Mouse (Mus musculus): ENCODE data around the gene Gm853.
A peak's percentile ranks its signal among the peaks of the same experiment; 100 is the strongest.

The Gm853 gene

DNA sequence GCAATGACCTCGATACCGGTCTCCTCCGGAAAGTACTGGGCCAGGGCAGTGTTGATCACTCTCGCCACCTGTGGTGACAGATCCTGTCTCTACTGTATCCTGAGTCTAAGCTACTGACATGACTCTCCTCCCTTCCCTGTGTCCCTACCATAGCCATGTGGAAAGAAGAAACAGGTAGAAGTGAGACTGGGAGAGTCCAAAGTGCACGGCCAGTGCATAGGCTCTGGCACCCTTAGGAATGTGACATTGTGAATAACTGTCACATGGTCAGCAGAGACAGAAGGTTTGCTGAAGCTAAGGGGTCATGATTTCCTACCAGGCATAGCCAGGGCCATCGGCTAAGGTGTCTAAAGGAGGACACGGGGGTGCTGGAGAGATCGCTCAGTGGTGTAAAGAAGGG, 6.8 kb downstream of the Gm853 start:
- no peak for DNase-seq (ENCODE audit: low spot score in 2 of 2)

DNA sequence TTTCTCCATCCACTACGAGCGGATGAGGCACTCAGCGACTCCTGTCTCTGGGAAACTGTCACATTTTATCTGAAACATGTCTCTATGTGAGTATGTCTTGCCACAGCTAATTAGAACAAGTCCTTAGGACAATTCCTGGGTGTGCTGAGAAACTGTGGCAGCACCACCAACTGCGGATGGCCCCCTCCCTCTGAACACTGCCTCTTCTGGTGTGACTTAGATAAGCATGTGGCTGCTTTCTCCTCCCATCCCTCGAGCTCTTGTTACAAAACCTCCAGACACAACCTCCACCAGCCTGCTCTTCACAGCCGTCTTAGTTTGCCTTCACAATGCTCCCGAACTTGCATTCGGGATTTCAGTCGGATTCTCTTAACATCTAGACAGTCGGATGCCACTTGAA, 8.3 kb downstream of the Gm853 start:
- no peak for DNase-seq (ENCODE audit: low spot score in 2 of 2)

DNA sequence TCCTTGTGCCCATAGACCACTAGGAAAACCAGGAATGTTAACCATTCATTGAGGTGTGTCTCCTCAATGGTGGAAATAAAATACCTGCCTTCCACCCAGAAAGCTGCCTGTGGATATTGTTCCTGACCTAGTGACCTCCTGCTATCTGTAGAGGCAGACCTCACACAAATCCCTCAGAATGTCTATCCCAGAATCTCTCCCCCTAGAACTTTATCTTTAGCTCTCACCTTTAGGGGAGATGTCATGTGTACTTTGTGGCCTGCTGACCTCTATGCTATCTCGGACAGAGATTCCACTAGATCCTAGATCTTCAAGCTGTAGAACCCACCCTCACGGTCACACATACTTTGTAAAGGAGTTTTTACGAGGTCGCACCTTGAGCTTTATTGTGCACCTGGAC, 9.0 kb downstream of the Gm853 start:
- DNase-seq (ENCODE audit: low spot score in 2 of 2), result no peak

DNA sequence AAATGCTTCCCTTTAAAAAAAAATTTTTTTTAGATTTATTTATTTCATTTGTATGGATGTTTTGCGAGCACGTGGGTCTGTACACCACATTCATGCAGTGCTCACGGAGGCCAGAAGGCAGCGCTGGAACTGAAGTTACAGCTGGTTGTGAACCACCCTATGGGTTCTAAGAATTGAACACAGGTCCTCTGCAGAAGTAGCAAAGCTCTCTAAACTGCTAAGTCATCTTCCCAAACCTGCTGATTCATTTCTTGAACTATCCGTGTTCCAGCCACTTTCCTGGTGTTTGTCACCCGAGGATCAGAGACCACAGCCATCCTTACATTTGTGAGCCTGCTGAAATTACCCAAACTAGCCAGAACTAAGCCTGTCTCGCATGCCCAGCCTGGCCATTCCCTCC, 9.8 kb downstream of the Gm853 start:
- DNase-seq (ENCODE audit: low spot score in 2 of 2), result no peak

DNA sequence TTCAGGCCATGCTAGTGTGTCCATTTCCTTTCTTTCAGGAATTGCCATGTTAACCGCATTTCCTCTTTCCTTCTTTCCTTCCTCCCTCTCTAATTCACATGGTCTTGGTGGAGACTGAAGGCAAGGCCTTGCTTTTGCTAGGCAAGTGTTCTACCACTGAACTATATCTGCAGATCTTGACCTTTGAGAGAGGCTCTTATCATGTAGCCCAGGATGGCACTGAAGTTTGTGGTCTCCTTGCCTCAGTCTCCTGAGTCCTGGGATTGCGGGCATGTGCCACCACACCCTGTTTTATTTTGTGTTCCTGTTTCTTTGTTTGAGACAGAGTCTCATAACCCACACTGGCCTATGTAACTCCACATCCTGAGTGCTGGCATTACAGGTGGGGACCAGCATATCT, 10.3 kb downstream of the Gm853 start:
- DNase-seq (ENCODE audit: low spot score in 2 of 2), result no peak

DNA sequence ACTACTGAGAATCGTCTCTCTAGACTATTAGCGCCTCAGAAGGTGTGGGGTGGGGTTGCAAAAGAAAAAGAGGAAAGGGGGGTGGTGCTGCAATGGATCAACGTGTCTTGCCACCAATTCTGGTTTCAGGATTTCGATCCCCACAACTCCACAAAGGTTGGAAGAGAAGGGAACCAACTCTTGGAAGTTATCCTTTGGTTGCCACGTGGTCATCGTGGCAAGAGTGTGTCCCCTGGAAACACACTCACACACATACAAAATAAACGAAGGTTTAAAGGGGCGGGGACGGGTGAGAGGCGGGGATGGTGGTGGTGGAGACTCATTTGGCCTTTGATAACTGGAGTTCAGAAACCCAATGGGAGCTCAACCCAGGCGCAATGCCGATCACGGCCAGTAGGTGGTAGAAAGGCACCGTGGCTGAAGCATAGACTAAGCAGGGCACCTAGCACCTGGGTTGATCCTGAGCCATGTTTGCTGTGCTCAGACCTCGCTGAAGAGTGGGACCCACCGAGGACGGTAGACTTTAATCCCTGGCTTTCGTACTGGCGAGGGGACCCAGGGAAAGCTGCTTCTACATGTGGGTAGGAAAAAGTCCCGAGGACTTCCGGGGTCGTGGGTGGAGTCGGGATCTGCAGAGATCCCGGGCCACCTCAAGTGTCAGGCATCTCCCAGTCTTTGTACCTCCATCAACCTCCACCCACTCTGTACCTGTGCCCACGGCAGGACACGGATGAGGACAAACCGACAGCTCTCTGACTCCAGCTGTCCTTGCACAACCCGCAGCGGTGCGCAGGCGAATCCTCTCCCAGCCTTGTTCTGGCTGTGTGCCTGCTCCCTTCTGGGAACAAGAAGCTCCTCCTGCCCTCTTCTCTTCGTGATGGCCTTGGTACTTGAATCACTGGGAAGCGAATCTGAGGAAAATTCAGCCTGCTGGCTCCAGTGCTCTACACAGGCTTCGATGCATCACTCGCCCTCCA, 23.2 kb downstream of the Gm853 start:
- peak; percentile 42 to 89 for DNase-seq (ENCODE audit: low spot score in 2 of 2)

DNA sequence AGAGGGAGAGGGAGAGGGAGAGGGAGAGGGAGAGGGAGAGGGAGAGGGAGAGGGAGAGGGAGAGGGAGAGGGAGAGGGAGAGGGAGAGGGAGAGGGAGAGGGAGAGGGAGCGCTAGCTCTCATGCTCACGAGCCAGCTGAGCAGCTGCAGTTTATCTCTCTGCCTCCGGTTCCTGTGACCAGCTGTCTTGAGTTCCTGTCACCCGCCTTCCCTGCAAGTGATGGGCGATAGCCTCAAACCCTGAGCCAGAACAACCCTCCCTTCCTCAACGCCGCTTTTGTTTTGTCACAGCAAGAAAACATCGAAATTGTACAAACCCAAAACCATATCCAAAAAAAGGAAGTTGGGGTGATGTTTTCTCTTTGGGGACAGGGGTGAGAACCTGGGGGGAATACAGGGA, 25.7 kb downstream of the Gm853 start:
- no peak for DNase-seq (ENCODE audit: low spot score in 2 of 2)

DNA sequence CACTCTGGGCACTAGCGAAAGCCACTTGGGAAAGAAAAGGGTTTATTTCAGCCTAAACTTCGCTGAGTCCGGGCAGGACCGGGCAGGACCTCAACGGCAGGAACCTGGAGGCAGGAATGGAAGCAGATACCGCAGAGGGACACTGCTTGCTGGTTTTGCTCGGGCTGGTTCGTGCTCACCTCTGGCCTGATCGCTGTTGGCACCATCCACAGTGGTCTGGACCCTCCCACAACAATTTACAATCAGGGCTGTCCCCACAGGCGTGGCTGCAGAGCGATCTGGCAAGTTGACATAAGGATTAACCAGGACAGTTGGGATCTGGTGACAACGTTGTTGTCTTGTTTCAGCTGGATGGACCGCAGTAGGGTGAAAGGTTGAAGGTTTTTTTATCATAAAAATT, 26.3 kb downstream of the Gm853 start:
- no peak for DNase-seq (ENCODE audit: low spot score in 2 of 2)

DNA sequence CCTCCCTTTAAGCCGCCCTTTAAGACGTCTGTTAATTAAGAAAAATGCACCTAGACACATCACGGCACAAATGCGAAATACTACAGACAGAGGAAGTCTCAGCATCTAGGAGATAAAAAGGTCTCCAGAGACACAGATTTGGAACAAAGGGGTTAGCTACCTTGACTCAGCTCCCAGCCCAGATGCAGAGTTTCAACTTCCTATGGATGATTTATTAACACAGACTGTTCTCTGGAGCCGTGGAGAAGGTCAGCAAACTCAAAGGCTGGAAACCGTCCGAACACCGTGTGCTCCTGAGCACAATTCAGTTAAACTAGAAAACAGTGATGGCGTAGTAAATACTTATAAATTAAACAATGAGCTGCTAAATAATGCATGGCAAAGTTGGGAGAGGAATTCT, 29.9 kb downstream of the Gm853 start:
- no peak for DNase-seq (ENCODE audit: low spot score in 2 of 2)

DNA sequence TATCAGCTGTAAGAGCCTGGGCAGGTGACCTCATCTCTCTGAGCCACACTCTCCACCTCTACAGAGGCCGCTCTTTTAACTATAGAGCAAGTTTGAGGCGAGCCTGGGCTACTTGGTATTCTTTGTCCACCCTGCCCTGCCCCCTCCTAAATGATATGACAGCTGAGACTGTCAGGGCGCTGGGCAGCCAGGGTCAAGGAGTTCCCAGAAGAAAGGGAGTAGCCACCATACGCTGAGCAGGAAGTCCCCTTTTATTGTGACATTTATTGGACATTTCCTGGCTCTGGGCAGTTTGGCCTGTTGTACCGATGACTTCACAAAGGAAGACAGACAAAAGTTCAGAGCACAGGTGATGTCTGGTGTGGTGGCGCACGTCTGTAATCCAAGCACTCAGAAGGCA, 32.6 kb downstream of the Gm853 start:
- DNase-seq (ENCODE audit: low spot score in 2 of 2), result no peak

DNA sequence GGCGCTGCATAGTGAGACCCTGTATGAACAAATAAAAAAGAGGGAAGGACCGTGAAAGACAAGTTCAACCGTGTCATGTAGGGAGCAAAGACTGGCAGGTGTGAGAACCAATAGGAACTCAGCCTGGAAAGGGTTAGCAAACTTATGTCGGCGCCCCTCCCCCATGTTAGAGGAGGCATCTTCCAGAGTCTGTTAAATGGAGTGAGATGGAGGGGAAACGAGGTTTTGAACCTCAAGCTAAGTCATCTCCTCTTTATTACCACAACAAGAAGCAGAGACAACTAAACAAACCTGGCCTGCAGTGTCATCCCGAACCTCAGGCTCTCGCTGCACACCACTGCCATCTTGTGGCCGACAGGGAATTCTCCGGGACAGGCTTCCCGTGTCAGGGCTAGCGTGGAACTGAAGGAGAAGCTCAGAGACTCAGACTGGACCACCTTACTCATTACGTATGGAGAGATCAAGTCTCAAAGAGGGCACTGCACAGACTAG, 33.3 kb downstream of the Gm853 start:
- DNase-seq (ENCODE audit: low spot score in 2 of 2), result peak; percentile 47 to 84

DNA sequence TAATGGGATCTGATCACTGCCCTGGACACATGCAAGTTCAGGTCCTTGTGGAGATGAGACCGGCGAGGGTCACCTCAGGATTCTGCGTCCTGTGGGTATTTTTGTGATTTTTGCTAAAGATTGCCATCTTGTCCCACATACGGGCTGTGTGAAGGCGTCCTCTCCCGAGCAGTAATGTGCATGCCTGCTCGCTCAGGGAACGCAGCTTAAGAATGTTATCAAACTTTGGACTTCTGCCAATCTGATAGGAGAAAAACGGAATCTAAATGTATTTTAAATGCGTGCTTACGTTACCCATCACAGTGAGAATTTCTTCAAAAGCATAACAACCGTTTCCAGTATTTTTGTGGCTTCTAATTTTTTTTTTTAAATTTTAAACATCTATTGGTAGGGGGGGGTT, 35.3 kb downstream of the Gm853 start:
- no peak for DNase-seq (ENCODE audit: low spot score in 2 of 2)

DNA sequence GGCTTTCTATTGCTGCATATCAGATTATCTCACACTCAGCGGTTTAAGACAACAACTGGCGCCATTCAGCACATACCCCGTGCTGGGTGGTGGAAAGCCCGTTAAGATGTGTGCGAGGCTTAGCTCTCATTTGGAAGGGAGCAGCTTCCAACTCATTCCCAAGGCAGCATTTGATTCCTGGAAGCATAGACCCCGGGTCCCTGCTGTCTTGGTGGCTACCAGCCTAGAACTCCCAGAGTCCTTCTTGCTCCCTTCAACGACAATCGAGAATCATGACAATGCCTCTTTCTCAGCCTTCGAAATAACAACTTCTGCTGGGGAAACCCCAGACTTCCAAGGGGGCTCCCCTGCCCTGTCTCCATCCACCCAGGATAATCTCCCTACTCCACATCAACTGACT, 35.8 kb downstream of the Gm853 start:
- DNase-seq (ENCODE audit: low spot score in 2 of 2), result no peak

DNA sequence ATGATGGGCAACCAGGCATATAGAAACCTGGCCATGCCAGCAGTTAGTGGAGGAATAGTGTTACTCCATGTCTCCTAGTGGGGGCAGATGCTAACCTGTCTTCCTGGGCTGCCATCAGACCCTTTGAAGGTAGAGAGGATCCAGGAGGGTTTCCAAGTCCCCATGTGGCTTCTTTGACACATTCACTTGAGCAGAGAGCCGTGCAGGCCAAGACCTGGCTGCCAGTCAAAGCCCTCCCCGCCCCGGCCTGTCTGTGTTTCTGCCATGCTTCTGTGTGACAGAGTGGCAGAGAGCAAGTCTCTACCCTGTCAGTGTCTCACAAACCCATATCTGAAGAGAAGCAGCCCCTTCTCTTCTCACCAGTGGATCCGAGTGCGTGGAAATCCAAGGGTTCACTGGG, 38.3 kb downstream of the Gm853 start:
- no peak for DNase-seq (ENCODE audit: low spot score in 2 of 2)

DNA sequence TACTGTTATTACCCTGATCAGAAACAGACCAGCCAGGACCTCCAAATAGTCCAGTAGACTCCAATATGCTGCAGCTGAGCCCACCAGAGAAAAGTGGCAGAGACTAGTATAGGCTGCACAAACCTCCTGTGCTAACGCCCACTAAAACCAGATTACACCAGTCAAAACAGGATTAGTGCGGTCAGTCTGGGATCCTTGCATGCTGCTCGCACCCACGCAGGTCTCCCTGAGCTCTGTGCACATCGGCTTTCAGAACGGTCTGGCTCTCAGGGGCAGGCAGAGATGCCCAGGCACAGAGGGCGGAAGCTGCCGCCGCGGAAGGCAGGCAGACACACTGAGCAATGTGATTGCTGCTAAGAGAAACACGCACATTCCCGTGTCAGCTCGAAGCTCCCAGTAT, 39.2 kb downstream of the Gm853 start:
- no peak for DNase-seq (ENCODE audit: low spot score in 2 of 2)

DNA sequence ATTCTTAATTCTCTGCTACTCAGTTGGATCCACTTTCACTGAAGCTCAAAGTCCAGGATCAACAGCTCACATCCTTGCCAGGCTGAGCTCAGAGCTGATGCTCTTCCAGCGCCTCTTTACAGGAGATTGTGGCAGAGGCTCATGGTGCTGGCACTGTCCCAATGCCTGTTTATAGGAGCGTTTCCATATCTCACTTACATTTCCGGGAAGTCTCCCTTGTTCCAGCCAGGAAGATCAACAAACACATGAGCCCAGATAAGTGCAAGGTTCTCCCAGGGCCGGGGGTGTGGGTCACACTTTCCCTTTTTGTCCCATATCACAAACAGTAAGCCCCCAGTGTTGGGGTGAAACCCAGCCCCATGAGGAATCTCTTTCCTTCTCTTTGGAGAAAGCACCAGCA, 40.3 kb downstream of the Gm853 start:
- DNase-seq (ENCODE audit: low spot score in 2 of 2), result no peak

DNA sequence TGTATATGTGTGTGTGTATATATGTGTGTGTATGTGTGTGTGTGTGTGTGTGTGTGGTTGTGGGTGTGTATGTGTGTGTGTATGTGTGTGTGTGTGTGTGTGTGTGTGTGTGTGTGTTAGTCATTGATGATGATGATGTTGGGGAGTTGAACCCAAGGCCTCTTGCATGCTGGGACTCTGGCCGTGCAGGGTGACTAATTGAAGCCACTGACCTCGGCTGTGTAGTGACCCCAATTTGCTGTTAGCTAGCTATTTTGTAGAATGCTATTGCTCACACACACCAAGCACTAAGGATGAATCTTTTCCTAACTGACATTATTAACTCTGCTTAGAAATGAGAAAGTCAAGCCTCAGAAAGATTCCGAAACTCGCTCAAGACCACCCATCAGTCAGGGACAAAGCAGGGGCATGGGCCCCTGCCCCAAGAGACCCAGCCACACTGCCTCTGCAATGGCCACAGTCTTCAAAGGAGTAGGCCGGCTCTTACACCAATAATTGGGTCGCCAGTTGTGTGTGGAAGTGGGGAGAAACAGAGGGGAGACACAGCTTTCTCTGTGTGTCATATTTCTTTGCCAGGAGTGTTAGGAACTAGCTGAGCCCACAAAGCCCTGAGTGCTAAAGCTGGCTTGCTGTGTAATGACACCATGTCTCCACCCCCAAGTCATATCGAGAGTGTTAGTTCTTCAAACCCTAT, 41.1 kb downstream of the Gm853 start:
- no peak for DNase-seq (ENCODE audit: low spot score in 2 of 2)

DNA sequence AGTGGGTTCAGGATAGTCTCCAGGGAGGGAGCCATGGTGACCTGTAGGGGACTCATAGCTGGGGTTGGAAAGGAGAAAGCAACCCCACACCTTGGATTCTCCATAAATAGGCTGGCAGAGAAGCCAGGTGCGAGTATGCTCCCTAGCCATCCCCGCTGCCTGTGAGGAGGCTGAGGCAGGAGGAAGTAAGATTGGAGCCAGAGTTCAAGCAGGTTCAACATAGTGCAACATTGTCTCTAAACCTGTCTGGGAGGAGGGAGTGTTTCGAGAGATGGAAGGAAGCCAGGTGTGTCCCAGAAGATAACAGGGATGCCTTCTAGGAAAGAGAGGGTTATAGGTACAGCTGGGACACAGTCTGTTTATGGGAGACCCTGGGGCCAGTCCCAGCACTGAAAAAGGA, 42.3 kb downstream of the Gm853 start:
- DNase-seq (ENCODE audit: low spot score in 2 of 2), result no peak

DNA sequence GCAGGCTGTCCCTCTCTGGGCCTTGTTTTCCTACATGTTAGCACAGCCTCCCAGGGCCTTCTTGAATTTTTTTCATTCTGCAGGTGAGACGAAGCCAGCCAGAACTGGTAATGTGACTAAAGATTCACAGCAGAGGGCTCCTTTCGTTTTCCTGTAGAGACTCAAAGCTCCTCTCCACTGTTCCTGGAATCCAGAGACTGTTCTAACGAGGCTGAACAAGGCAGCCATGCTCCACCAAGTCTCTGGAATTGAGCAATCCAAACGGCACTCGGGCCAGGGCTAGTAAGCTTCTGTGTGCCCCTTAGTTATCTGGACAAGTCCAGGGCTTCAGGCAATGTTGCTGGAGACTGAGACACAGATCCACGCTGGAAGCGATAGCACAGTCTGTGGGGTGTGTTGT, 44.7 kb downstream of the Gm853 start:
- no peak for DNase-seq (ENCODE audit: low spot score in 2 of 2)

DNA sequence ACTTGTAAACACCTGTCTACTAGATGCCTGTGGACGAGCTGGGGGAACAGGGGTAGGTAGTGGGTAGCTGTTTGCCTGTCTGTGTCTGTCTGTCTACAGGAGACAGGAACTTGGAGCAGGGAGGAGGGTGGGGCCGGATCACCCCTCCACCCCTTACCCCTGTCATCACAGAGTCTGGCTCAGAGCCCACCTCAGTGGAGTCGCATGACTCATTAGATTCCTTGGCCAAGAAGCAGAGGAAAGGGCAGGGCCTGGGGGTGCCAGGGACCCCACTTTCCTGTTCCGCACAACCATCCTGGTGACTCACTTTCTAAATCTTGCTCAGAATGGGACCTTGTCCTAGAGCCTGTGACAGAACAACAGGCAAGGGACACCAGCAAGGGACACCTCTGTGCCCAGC, 45.1 kb downstream of the Gm853 start:
- no peak for DNase-seq (ENCODE audit: low spot score in 2 of 2)

DNA sequence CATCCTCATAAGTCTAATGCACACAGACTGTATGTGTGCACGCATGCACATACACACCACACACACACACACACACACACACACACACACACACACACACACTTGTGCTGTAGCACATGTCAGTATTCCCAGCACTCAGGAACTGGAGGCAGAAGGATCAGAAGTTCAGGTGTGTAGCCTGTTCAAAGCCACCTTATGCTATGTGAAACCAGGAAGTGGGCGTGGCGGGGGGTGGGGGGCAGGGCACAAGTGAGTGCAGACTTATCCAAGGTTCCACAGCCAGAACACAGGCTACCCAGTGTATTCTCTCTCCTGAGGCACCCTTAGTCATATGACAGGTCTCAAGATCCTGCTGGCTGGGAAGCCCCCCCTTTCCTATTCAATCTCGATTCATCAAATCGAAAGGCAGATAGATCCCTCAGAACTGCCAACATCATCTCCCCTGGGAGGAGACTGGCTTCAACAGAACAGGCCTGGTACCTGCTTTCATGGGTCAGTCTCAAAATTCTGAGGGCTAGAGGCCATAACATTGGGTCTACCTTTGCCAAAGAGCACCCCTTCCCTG, 46.0 kb downstream of the Gm853 start:
- DNase-seq (ENCODE audit: low spot score in 2 of 2), result no peak

DNA sequence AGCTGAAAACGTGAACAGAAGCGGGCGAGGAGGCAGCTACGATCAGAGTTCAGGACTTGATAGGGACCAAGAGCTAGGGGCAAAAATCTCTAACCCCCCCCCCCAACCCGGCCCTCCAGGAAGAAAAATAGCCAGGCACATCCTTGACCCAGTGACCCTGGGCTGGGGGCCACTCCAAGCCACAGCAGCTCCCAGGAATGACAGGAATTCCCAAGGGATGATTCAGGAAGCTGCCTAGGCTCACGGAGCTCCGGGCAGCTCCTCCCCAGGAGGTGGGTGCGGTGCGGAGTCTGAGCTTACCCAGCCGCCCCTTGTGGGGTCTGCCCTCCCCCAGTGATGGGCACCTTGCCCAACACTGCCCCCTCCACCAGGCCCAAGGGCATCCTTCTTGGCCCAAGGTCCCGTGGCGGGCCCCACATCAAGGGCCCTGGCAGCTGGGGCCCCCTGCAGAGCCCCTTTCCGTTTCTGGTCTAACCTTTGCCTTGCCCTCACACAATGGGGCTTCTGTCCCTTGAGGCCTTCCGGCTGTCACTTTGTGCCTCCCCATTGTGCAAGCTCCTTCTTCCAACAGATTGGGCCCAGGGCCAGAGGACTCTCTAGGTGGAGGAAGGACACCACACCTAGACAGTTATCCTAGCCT, 47.0 kb downstream of the Gm853 start, which contains the start of gene Tinagl1:
TSS of gene Tinagl1 (minus strand) at position 51 of the 640 bp plus-strand sequence.
- DNase-seq (ENCODE audit: low spot score in 2 of 2), result no peak
